Mouse (Mus musculus): ENCODE measurements around the gene Tcp10b. TPM values are rescaled to one million over a fixed set of nuclear protein-coding genes. Genes with fewer than 3 reads are reported as not detected.

Tcp10b gene
- 0.16 and 0.26 TPM in 2 replicates for polyA plus RNA-seq (2015; fragmentation: Nextera tagmentation; extraction: Ambion mirVana)

GRCm38 (mm10) chr17:13060804-13061203 is at the start of gene Tcp10b:
Tcp10b (plus strand) TSS chr17:13061104.

GRCm38 (mm10) chr17:13052124-13052813 is 8.6 kb upstream of the Tcp10b start, which contains the start of gene Gpr31b:
Gpr31b (minus strand) TSS chr17:13052296.

DNA sequence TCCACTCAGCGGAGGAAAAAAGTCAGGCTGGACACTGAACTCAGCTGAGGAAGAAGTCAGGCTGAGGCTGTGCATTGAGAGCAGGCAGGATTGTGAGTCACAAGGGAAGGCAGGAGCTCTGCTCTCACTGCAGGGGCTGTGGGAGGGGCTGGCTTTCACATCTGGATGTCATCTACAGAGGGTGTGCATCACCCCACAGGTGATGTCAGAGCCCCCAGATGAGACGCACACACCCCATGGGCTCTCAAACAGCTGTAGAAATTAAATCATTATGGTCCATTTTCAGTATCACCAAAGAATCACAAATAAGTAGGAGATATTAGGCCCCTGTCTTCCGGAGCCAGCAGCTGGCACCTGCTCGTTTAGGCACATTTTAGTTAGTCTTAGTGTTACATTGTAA is 70.8 kb downstream of the Tcp10b start, which contains the start of gene Unc93a:
Gene Unc93a, minus strand, starts transcription at position 101 of the 400 bp plus-strand sequence.

Other genes with a start within 250 kb of the Tcp10b start
- 0.38 and 0.39 TPM in 2 replicates for gene Mas1, start 193.0 kb upstream of the Tcp10b start, polyA plus RNA-seq (2015; fragmentation: Nextera tagmentation; extraction: Ambion mirVana)
- gene Mrgprh, start 185.1 kb upstream of the Tcp10b start, polyA plus RNA-seq (2015; fragmentation: Nextera tagmentation; extraction: Ambion mirVana): 0.08 TPM in 1 of 2 replicates, not detected in the other
- 0.94 and 1.3 TPM in 2 replicates for gene Pnldc1, start 150.9 kb upstream of the Tcp10b start, polyA plus RNA-seq (2015; fragmentation: Nextera tagmentation; extraction: Ambion mirVana)
- gene Tcp1, start 145.4 kb upstream of the Tcp10b start, polyA plus RNA-seq (2015; fragmentation: Nextera tagmentation; extraction: Ambion mirVana): 206 and 254 TPM in 2 replicates
- gene Mrpl18, start 144.8 kb upstream of the Tcp10b start, polyA plus RNA-seq (2015; fragmentation: Nextera tagmentation; extraction: Ambion mirVana): 117 and 133 TPM in 2 replicates
- gene Acat3, start 120.5 kb upstream of the Tcp10b start, polyA plus RNA-seq (2015; fragmentation: Nextera tagmentation; extraction: Ambion mirVana): 1.7 and 2.8 TPM in 2 replicates
- 47.5 and 60.0 TPM in 2 replicates for gene Acat2, start 100.4 kb upstream of the Tcp10b start, polyA plus RNA-seq (2015; fragmentation: Nextera tagmentation; extraction: Ambion mirVana)
- gene Wtap, start 66.9 kb upstream of the Tcp10b start, polyA plus RNA-seq (2015; fragmentation: Nextera tagmentation; extraction: Ambion mirVana): 105 and 108 TPM in 2 replicates
- 166 and 317 TPM in 2 replicates for gene Sod2, start 54.3 kb upstream of the Tcp10b start, polyA plus RNA-seq (2015; fragmentation: Nextera tagmentation; extraction: Ambion mirVana)
- gene Gpr31b, start 8.8 kb upstream of the Tcp10b start, polyA plus RNA-seq (2015; fragmentation: Nextera tagmentation; extraction: Ambion mirVana): 0.11 TPM in 1 of 2 replicates, not detected in the other
- gene Unc93a, start 70.7 kb downstream of the Tcp10b start, polyA plus RNA-seq (2015; fragmentation: Nextera tagmentation; extraction: Ambion mirVana): 0.08 TPM in 1 of 2 replicates, not detected in the other
- gene Smok2a, start 160.1 kb downstream of the Tcp10b start, polyA plus RNA-seq (2015; fragmentation: Nextera tagmentation; extraction: Ambion mirVana): not detected in 2 replicates
- not detected in 2 replicates for gene Smok2b, start 169.2 kb downstream of the Tcp10b start, polyA plus RNA-seq (2015; fragmentation: Nextera tagmentation; extraction: Ambion mirVana)

Measured in adrenal gland, postnatal 0 days (tissue).